Mouse (Mus musculus): ENCODE measurements at regions not wholly inside any gene's neighbourhood (a gene's known extent, or its start where the extent isn't known, plus 50 kb on each side); places are given as distances from the start of the nearest gene placed in this dataset.

- DNase-seq = no peak
Observed at GRCm38 (mm10) chr3:41857446-41857845, 115.0 kb downstream of the D3Ertd751e start.

GRCm38 (mm10) chr3:41862674-41863073, 120.3 kb downstream of the D3Ertd751e start:
- no peak for DNase-seq

GRCm38 (mm10) chr3:41908952-41909351, 166.5 kb downstream of the D3Ertd751e start:
- no peak for DNase-seq

GRCm38 (mm10) chr3:41913190-41913589, 170.8 kb downstream of the D3Ertd751e start:
- DNase-seq = no peak

- peak; percentile 6 to 33 for DNase-seq
Observed at GRCm38 (mm10) chr3:41939843-41940242, 197.4 kb downstream of the D3Ertd751e start.

- DNase-seq = no peak
Observed at GRCm38 (mm10) chr3:41942964-41943363, 200.6 kb downstream of the D3Ertd751e start.

- DNase-seq = no peak
Observed at GRCm38 (mm10) chr3:41949404-41949803, 207.0 kb downstream of the D3Ertd751e start.

GRCm38 (mm10) chr3:41957385-41957784, 215.0 kb downstream of the D3Ertd751e start:
- DNase-seq = peak in 1 of 2 experiments; percentile 6

- no peak for DNase-seq
Observed at GRCm38 (mm10) chr3:41960209-41960608, 217.8 kb downstream of the D3Ertd751e start.

- DNase-seq = no peak
Observed at GRCm38 (mm10) chr3:41962923-41963322, 220.5 kb downstream of the D3Ertd751e start.

GRCm38 (mm10) chr3:42006672-42007265, 264.4 kb downstream of the D3Ertd751e start:
- no peak for DNase-seq

- no peak for DNase-seq
Observed at GRCm38 (mm10) chr3:42023187-42023586, 280.8 kb downstream of the D3Ertd751e start.

- DNase-seq = no peak
Observed at GRCm38 (mm10) chr3:42039632-42040031, 297.2 kb downstream of the D3Ertd751e start.

GRCm38 (mm10) chr3:42040270-42040812, 297.9 kb downstream of the D3Ertd751e start:
- DNase-seq = no peak

GRCm38 (mm10) chr3:42040959-42041358, 298.5 kb downstream of the D3Ertd751e start:
- no peak for DNase-seq

GRCm38 (mm10) chr3:42057286-42057868, 315.0 kb downstream of the D3Ertd751e start:
- DNase-seq = no peak

- no peak for DNase-seq
Observed at GRCm38 (mm10) chr3:42065093-42065935, 322.9 kb downstream of the D3Ertd751e start.

- no peak for DNase-seq
Observed at GRCm38 (mm10) chr3:42065962-42066361, 323.6 kb downstream of the D3Ertd751e start.

GRCm38 (mm10) chr3:42067036-42067435, 324.6 kb downstream of the D3Ertd751e start:
- no peak for DNase-seq

GRCm38 (mm10) chr3:42074532-42075287, 332.3 kb downstream of the D3Ertd751e start:
- peak; percentile 27 to 63 for DNase-seq

GRCm38 (mm10) chr3:42110976-42111847, 368.8 kb downstream of the D3Ertd751e start:
- peak; percentile 39 to 67 for DNase-seq
